Mouse (Mus musculus): ENCODE data around the gene Sae1. TPM values are rescaled to one million over a fixed set of nuclear protein-coding genes. Genes with fewer than 3 reads are reported as not detected.
A peak's percentile ranks its signal among the peaks of the same experiment; 100 is the strongest.

The Sae1 gene
- polyA plus RNA-seq, 1 experiment: 78.5 TPM

GRCm38 (mm10) chr7:16299419-16300035 is 88.1 kb downstream of the Sae1 start:
- H3K27ac ChIP-seq (ENCODE audit: control insufficient read depth, insufficient read depth, low read depth, low read length, poor library complexity): no peak overlapping the region; the same call in 1 of the 2 replicates
- H3K4me1 ChIP-seq (ENCODE audit: control insufficient read depth, insufficient read depth, low read length): peaks cover 10% of the 10 kb centered on the region
- H3K4me3 ChIP-seq (replicated peaks; ENCODE audit: control insufficient read depth, low read depth, low read length): no peak overlapping the region
- 1% methylated on average over 52 of the region's 52 CpGs for WGBS
- TF ChIP-seq CTCF (IDR thresholded peaks at IDR 0.05; ENCODE audit: control insufficient read depth, insufficient read depth, low read length) (no peak), POLR2A (IDR thresholded peaks at IDR 0.05; ENCODE audit: borderline replicate concordance, control insufficient read depth, low read depth, low read length) (no peak)

GRCm38 (mm10) chr7:16298927-16299326 is 88.7 kb downstream of the Sae1 start:
- WGBS: 85% methylated on average over 5 of the region's 5 CpGs
- no peak overlapping the region for H3K4me3 ChIP-seq (replicated peaks; ENCODE audit: control insufficient read depth, low read depth, low read length)
- H3K4me1 ChIP-seq (ENCODE audit: control insufficient read depth, insufficient read depth, low read length): peaks cover 10% of the 10 kb centered on the region
- no peak for TF ChIP-seq CTCF (IDR thresholded peaks at IDR 0.05; ENCODE audit: control insufficient read depth, insufficient read depth, low read length)
- no peak for TF ChIP-seq POLR2A (IDR thresholded peaks at IDR 0.05; ENCODE audit: borderline replicate concordance, control insufficient read depth, low read depth, low read length)
- H3K27ac ChIP-seq (ENCODE audit: control insufficient read depth, insufficient read depth, low read depth, low read length, poor library complexity): no peak overlapping the region

- WGBS: 80% methylated on average over 2 of the region's 2 CpGs
- peaks cover 10% of the 10 kb centered on the region for H3K4me1 ChIP-seq (ENCODE audit: control insufficient read depth, insufficient read depth, low read length)
- no peak overlapping the region for H3K27ac ChIP-seq (ENCODE audit: control insufficient read depth, insufficient read depth, low read depth, low read length, poor library complexity)
- TF ChIP-seq POLR2A (IDR thresholded peaks at IDR 0.05; ENCODE audit: borderline replicate concordance, control insufficient read depth, low read depth, low read length): no peak
- no peak for TF ChIP-seq CTCF (IDR thresholded peaks at IDR 0.05; ENCODE audit: control insufficient read depth, insufficient read depth, low read length)
- H3K4me3 ChIP-seq (replicated peaks; ENCODE audit: control insufficient read depth, low read depth, low read length): no peak overlapping the region
These were observed 90.0 kb downstream of the Sae1 start for GRCm38 (mm10) chr7:16297616-16298015.

GRCm38 (mm10) chr7:16296766-16297390 is 90.7 kb downstream of the Sae1 start:
- H3K27ac ChIP-seq (ENCODE audit: control insufficient read depth, insufficient read depth, low read depth, low read length, poor library complexity): peak overlapping the region; percentile 50; the same call in 1 of the 2 replicates
- H3K4me1 ChIP-seq (ENCODE audit: control insufficient read depth, insufficient read depth, low read length): peaks cover 10% of the 10 kb centered on the region
- H3K4me3 ChIP-seq (replicated peaks; ENCODE audit: control insufficient read depth, low read depth, low read length): peak overlapping the region; percentile 45
- TF ChIP-seq CTCF (IDR thresholded peaks at IDR 0.05; ENCODE audit: control insufficient read depth, insufficient read depth, low read length) (peak; percentile 32; the same call in 1 of the 2 replicates), POLR2A (IDR thresholded peaks at IDR 0.05; ENCODE audit: borderline replicate concordance, control insufficient read depth, low read depth, low read length) (no peak)
- WGBS: 3% methylated on average over 22 of the region's 22 CpGs

GRCm38 (mm10) chr7:16296146-16296545 is 91.5 kb downstream of the Sae1 start:
- peak overlapping the region; percentile 95; the same call in 1 of the 2 replicates for H3K27ac ChIP-seq (ENCODE audit: control insufficient read depth, insufficient read depth, low read depth, low read length, poor library complexity)
- no peak overlapping the region for H3K4me3 ChIP-seq (replicated peaks; ENCODE audit: control insufficient read depth, low read depth, low read length)
- 20% methylated on average over 2 of the region's 2 CpGs for WGBS
- TF ChIP-seq CTCF (IDR thresholded peaks at IDR 0.05; ENCODE audit: control insufficient read depth, insufficient read depth, low read length): no peak
- TF ChIP-seq POLR2A (IDR thresholded peaks at IDR 0.05; ENCODE audit: borderline replicate concordance, control insufficient read depth, low read depth, low read length): no peak
- peaks cover 10% of the 10 kb centered on the region for H3K4me1 ChIP-seq (ENCODE audit: control insufficient read depth, insufficient read depth, low read length)

GRCm38 (mm10) chr7:16295321-16295900 is 92.2 kb downstream of the Sae1 start:
- Histone ChIP-seq H3K27ac (ENCODE audit: control insufficient read depth, insufficient read depth, low read depth, low read length, poor library complexity) (peak overlapping the region; percentile 95), H3K4me3 (replicated peaks; ENCODE audit: control insufficient read depth, low read depth, low read length) (peak overlapping the region; percentile 70), H3K4me1 (ENCODE audit: control insufficient read depth, insufficient read depth, low read length) (peaks cover 10% of the 10 kb centered on the region)
- whole genome bisulfite sequencing: 1% methylated on average over 41 of the region's 41 CpGs
- peak; percentile 79; the same call in 1 of the 2 replicates for TF ChIP-seq POLR2A (IDR thresholded peaks at IDR 0.05; ENCODE audit: borderline replicate concordance, control insufficient read depth, low read depth, low read length)
- peak; percentile 12; the same call in 1 of the 2 replicates for TF ChIP-seq CTCF (IDR thresholded peaks at IDR 0.05; ENCODE audit: control insufficient read depth, insufficient read depth, low read length)

- peaks cover 10% of the 10 kb centered on the region for H3K4me1 ChIP-seq (ENCODE audit: control insufficient read depth, insufficient read depth, low read length)
These were observed 92.8 kb downstream of the Sae1 start for GRCm38 (mm10) chr7:16294837-16295236.

GRCm38 (mm10) chr7:16294346-16294745 is 93.3 kb downstream of the Sae1 start:
- peak overlapping the region; percentile 95 for H3K27ac ChIP-seq (ENCODE audit: control insufficient read depth, insufficient read depth, low read depth, low read length, poor library complexity)
- 0 out of 2 replicates have a peak, but pooled peaks have one; percentile 22 for TF ChIP-seq CTCF (IDR thresholded peaks at IDR 0.05; ENCODE audit: control insufficient read depth, insufficient read depth, low read length)
- TF ChIP-seq POLR2A (IDR thresholded peaks at IDR 0.05; ENCODE audit: borderline replicate concordance, control insufficient read depth, low read depth, low read length): no peak
- H3K4me1 ChIP-seq (ENCODE audit: control insufficient read depth, insufficient read depth, low read length): peaks cover 10% of the 10 kb centered on the region
- 9% methylated on average over 4 of the region's 4 CpGs for WGBS
- H3K4me3 ChIP-seq (replicated peaks; ENCODE audit: control insufficient read depth, low read depth, low read length): no peak overlapping the region

More at GRCm38 (mm10) chr7:16294837-16295236, 92.8 kb downstream of the Sae1 start:
- TF ChIP-seq CTCF (IDR thresholded peaks at IDR 0.05; ENCODE audit: control insufficient read depth, insufficient read depth, low read length): peak; percentile 99
- TF ChIP-seq POLR2A (IDR thresholded peaks at IDR 0.05; ENCODE audit: borderline replicate concordance, control insufficient read depth, low read depth, low read length): peak; percentile 49; the same call in 1 of the 2 replicates
- Histone ChIP-seq H3K4me3 (replicated peaks; ENCODE audit: control insufficient read depth, low read depth, low read length) (peak overlapping the region; percentile 70), H3K27ac (ENCODE audit: control insufficient read depth, insufficient read depth, low read depth, low read length, poor library complexity) (peak overlapping the region; percentile 95)
- under 1% methylated on average over 23 of the region's 23 CpGs for WGBS

Data from bone marrow, adult 2 months (tissue).